Mouse (Mus musculus) cerebellum, adult 2 months (tissue): ENCODE results near the gene Adi1.

Experiments used
- CTCF ChIP-seq: fragments of 200-500 bp; IDR thresholded peaks from 2 replicates; pipeline ENCODE4 v1.5.1; 2011; ENCODE audit warnings: low read depth, mild to moderate bottlenecking, control low read depth, low read length, moderate library complexity, borderline replicate concordance; ENCODE audit not compliant: insufficient read depth
- POLR2A ChIP-seq: fragments of 200-500 bp; IDR thresholded peaks from 2 replicates; pipeline ENCODE4 v1.6.1; 2011; ENCODE audit warnings: low read length, control low read depth, borderline replicate concordance; ENCODE audit not compliant: insufficient read depth

DNA sequence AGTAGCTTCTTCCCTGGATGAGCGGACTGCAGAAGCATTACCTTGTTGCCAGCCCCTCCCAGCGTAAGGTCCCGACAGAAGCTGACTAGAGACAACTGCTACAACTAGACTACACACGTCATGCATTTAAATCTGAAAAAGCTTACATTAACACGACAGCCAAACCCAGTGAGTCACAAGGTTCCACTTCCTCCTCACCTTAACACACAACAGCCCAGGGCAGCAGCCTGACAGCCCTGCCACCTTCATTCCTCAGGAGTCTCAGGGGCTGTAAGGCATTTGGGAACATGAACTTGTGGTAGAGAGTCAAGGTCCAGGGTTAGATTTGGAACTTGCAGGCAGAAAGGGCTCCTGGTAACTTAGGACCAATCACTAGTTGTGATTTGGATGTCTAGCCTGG is 52.0 kb downstream of the Adi1 start:
- no peak for TF ChIP-seq POLR2A
- TF ChIP-seq CTCF: no peak
